30 mouse cellular contexts compared by ENCODE assay signal in genomic region chr3:138471066-138471465, GRCm38 (mm10). TPM values are rescaled to one million over a fixed set of nuclear protein-coding genes. Genes with fewer than 3 reads are reported as not detected.
DNase-seq lines count a peak whose midpoint lies in the region; ATAC-seq and TF ChIP-seq lines count a peak whose summit lies in the region.
"Had no signal": no experiment of that assay in that cellular context is flagged by ENCODE, and none has a peak within 500 bp of the region (broad histone marks: within the 10 kb centered on the region; RNA-seq: fewer than 3 reads in every experiment).

No protein-coding gene starts in this region.

- dilution Hi-C loops in CH12.LX (cut with MboI; ENCODE audit: extremely low pct_ligation_motif_present, extremely low pct_unique_long_range_greater_than_20kb, low sequenced_read_pairs), result no loop called here

- H3K4me3 ChIP-seq in kidney, embryonic 14.5 days (ENCODE audit: low read length), result no peak overlapping the region
- no peak overlapping the region for H3K4me3 ChIP-seq in kidney, embryonic 16.5 days (ENCODE audit: low read length)
- no peak overlapping the region for H3K4me3 ChIP-seq in CH12.LX (replicated peaks in 1 of 3; ENCODE audit: low read depth in 2 of 3, low read length in 2 of 3, poor library complexity in 1 of 3)
- H3K4me3 ChIP-seq in forebrain, embryonic 12.5 days (replicated peaks), result no peak overlapping the region
- H3K4me3 ChIP-seq: embryonic facial prominence, embryonic 13.5 days; embryonic facial prominence, embryonic 15.5 days; erythroblast, embryonic 14.5 days; forebrain, embryonic 10.5 days; forebrain, embryonic 13.5 days; forebrain, embryonic 15.5 days had no signal

- WGBS in kidney, embryonic 14.5 days, result 55% methylated on average over 3 of the region's 3 CpGs
- WGBS in kidney, embryonic 16.5 days, result 47% methylated on average over 3 of the region's 3 CpGs
- 93% methylated on average over 3 of the region's 3 CpGs for WGBS in forebrain, embryonic 12.5 days

- no peak for TF ChIP-seq RAD21 in CH12.LX (IDR thresholded peaks at IDR 0.05; ENCODE audit: low read depth, low read length)

- H3K9ac ChIP-seq in kidney, embryonic 14.5 days (ENCODE audit: low read depth, low read length), result no peak overlapping the region
- no peak overlapping the region for H3K9ac ChIP-seq in kidney, embryonic 16.5 days (replicated peaks; ENCODE audit: low read length)
- H3K9ac ChIP-seq in CH12.LX (ENCODE audit: insufficient read depth, low read depth), result no peak overlapping the region
- no peak overlapping the region for H3K9ac ChIP-seq in forebrain, embryonic 12.5 days
- H3K9ac ChIP-seq: embryonic facial prominence, embryonic 13.5 days; embryonic facial prominence, embryonic 15.5 days; forebrain, embryonic 13.5 days; forebrain, embryonic 15.5 days; forebrain, postnatal 0 days had no signal

- H3K4me2 ChIP-seq in kidney, embryonic 14.5 days (replicated peaks; ENCODE audit: low read depth, low read length), result no peak overlapping the region
- H3K4me2 ChIP-seq in kidney, embryonic 16.5 days (replicated peaks; ENCODE audit: low read depth, low read length), result no peak overlapping the region
- no peak overlapping the region for H3K4me2 ChIP-seq in CH12.LX (ENCODE audit: insufficient read depth, low read depth, poor library complexity, severe bottlenecking)
- no peak overlapping the region for H3K4me2 ChIP-seq in forebrain, embryonic 12.5 days
- H3K4me2 ChIP-seq: embryonic facial prominence, embryonic 13.5 days; embryonic facial prominence, embryonic 15.5 days; forebrain, embryonic 13.5 days; forebrain, embryonic 15.5 days had no signal

- peaks cover 60% of the 10 kb centered on the region for H3K36me3 ChIP-seq in kidney, embryonic 14.5 days (ENCODE audit: control insufficient read depth, insufficient read depth, low read length)
- H3K36me3 ChIP-seq in kidney, embryonic 16.5 days (ENCODE audit: insufficient read depth, low read length), result peaks cover 45% of the 10 kb centered on the region
- peaks cover 62 to 95% of the 10 kb centered on the region in 2 experiments for H3K36me3 ChIP-seq in CH12.LX (replicated peaks in 1 of 2; ENCODE audit: control insufficient read depth in 1 of 2, insufficient read depth in 1 of 2, low read length in 1 of 2)
- peaks cover 67% of the 10 kb centered on the region for H3K36me3 ChIP-seq in forebrain, embryonic 12.5 days (replicated peaks)

- H3K9me3 ChIP-seq in kidney, embryonic 14.5 days (ENCODE audit: control insufficient read depth, low read length), result no peaks in the 10 kb centered on the region
- H3K9me3 ChIP-seq in kidney, embryonic 16.5 days (ENCODE audit: low read length), result no peaks in the 10 kb centered on the region
- H3K9me3 ChIP-seq in CH12.LX (replicated peaks; ENCODE audit: low read length), result no peaks in the 10 kb centered on the region
- no peaks in the 10 kb centered on the region for H3K9me3 ChIP-seq in forebrain, embryonic 12.5 days
- H3K9me3 ChIP-seq: embryonic facial prominence, embryonic 13.5 days; embryonic facial prominence, embryonic 15.5 days; forebrain, embryonic 10.5 days; forebrain, embryonic 13.5 days; forebrain, embryonic 15.5 days had no signal

- no peaks in the 10 kb centered on the region for H3K27me3 ChIP-seq in kidney, embryonic 14.5 days (ENCODE audit: control insufficient read depth, insufficient read depth, low read length)
- no peaks in the 10 kb centered on the region for H3K27me3 ChIP-seq in kidney, embryonic 16.5 days (ENCODE audit: insufficient read depth, low read length)
- no peaks in the 10 kb centered on the region for H3K27me3 ChIP-seq in CH12.LX (replicated peaks)
- no peaks in the 10 kb centered on the region for H3K27me3 ChIP-seq in forebrain, embryonic 12.5 days
- H3K27me3 ChIP-seq: embryonic facial prominence, embryonic 13.5 days; embryonic facial prominence, embryonic 15.5 days; forebrain, embryonic 13.5 days; forebrain, embryonic 15.5 days had no signal

- in situ Hi-C loops in CH12.LX (cut with MboI; ENCODE audit: low pct_ligation_motif_present, low pct_unique_long_range_greater_than_20kb, low sequenced_read_pairs), result no loop called here

- no peak overlapping the region for H3K27ac ChIP-seq in kidney, embryonic 14.5 days (ENCODE audit: low read depth, low read length)
- no peak overlapping the region for H3K27ac ChIP-seq in kidney, embryonic 16.5 days (ENCODE audit: low read length)
- no peak overlapping the region for H3K27ac ChIP-seq in CH12.LX (ENCODE audit: insufficient read depth, low read depth)
- H3K27ac ChIP-seq in forebrain, embryonic 12.5 days, result no peak overlapping the region
- H3K27ac ChIP-seq: embryonic facial prominence, embryonic 13.5 days; embryonic facial prominence, embryonic 15.5 days; forebrain, embryonic 10.5 days; forebrain, embryonic 13.5 days; forebrain, embryonic 15.5 days had no signal

- H3K4me1 ChIP-seq in kidney, embryonic 14.5 days (ENCODE audit: control insufficient read depth, insufficient read depth, low read length), result no peaks in the 10 kb centered on the region
- H3K4me1 ChIP-seq in kidney, embryonic 16.5 days (ENCODE audit: insufficient read depth, low read length), result 0 out of 2 replicates have a peak, but pooled peaks cover 4% of the 10 kb centered on the region
- H3K4me1 ChIP-seq in CH12.LX (ENCODE audit: control insufficient read depth in 1 of 2, insufficient read depth in 2 of 2), result peaks cover 0 to 8% of the 10 kb centered on the region in 2 experiments; a peak in 1 of 4 replicates
- H3K4me1 ChIP-seq in forebrain, embryonic 12.5 days, result no peaks in the 10 kb centered on the region
- H3K4me1 ChIP-seq: embryonic facial prominence, embryonic 13.5 days; embryonic facial prominence, embryonic 15.5 days; forebrain, embryonic 10.5 days; forebrain, embryonic 13.5 days; forebrain, embryonic 15.5 days had no signal

- H3K79me2 ChIP-seq in CH12.LX (replicated peaks; ENCODE audit: control insufficient read depth, extremely low read depth, insufficient read depth, poor library complexity, severe bottlenecking), result peaks cover 11% of the 10 kb centered on the region

- TF ChIP-seq EP300 in CH12.LX (IDR thresholded peaks at IDR 0.05; ENCODE audit: low read length), result no peak

- TF ChIP-seq CTCF in CH12.LX (conservative IDR thresholded peaks at IDR 0.05 in 1 of 2, IDR thresholded peaks at IDR 0.05 in 1 of 2; ENCODE audit: low read depth in 2 of 2, low read length in 2 of 2), result no peak

- no peak for DNase-seq in kidney, adult 9 months
- no peak for DNase-seq in kidney, postnatal 4 days
- DNase-seq in 3T3-L1 (ENCODE audit: low read depth, low spot score) (peak; percentile 62), CH12.LX (ENCODE audit: extremely low read depth) (peak; percentile 42)
- DNase-seq: adrenal gland, adult 2 months; adrenal gland, postnatal 10 days; adrenal gland, postnatal 25 days; B cell, adult 2 months; cerebellum, adult 11 months; cerebellum, adult 18-20 months; cerebellum, adult 8-10 months; cerebellum, adult 9-11 months; cerebellum, postnatal 14 days; cerebellum, postnatal 36 days; embryo, embryonic 11 days; forebrain, postnatal 0 days had no signal

- peak; percentile 75 for ATAC-seq in kidney, embryonic 14.5 days (ENCODE audit: low FRiP score, low TSS enrichment)
- ATAC-seq in kidney, embryonic 16.5 days (ENCODE audit: low FRiP score, low TSS enrichment), result peak; percentile 82
- no peak for ATAC-seq in forebrain, embryonic 12.5 days (ENCODE audit: low FRiP score)
- ATAC-seq: CD4-positive, CD25-positive, alpha-beta regulatory T cell, adult 4 months; forebrain, embryonic 13.5 days; forebrain, embryonic 15.5 days; forebrain, postnatal 0 days had no signal

- peak; percentile 21; the same call in 1 of the 2 replicates for TF ChIP-seq POLR2A in CH12.LX (IDR thresholded peaks at IDR 0.05; ENCODE audit: low read depth, low read length)

TF ChIP-seq in CH12.LX, 34 proteins besides CTCF, POLR2A, EP300 and RAD21 (continues in another document):
- TF ChIP-seq ETS1 (conservative IDR thresholded peaks at IDR 0.05; ENCODE audit: low read depth, low read length) (no peak), PAX5 (IDR thresholded peaks at IDR 0.05; ENCODE audit: low read length) (no peak), E2F4 (IDR thresholded peaks at IDR 0.05; ENCODE audit: insufficient replicate concordance, low read depth, low read length) (no peak), ZNF384 (IDR thresholded peaks at IDR 0.05; ENCODE audit: low read depth, low read length) (no peak), SMC3 (IDR thresholded peaks at IDR 0.05; ENCODE audit: low read depth, low read length) (no peak), MYC (IDR thresholded peaks at IDR 0.05; ENCODE audit: low read depth, low read length) (no peak), ELF1 (IDR thresholded peaks at IDR 0.05; ENCODE audit: low read depth, low read length) (no peak)

RNA-seq across cellular contexts. Expression of gene Metap1, which starts 18.2 kb away (rescaled TPM):
- polyA plus RNA-seq in kidney, embryonic 14.5 days (2014; fragmentation: Nextera tagmentation; extraction: Ambion mirVana), result 35.3 and 54.0 TPM in 2 replicates
- 50.7 and 52.1 TPM in 2 replicates for polyA plus RNA-seq in kidney, embryonic 16.5 days (2015; fragmentation: Nextera tagmentation; extraction: Ambion mirVana)
- 77.9 and 97.6 TPM in 2 replicates for total RNA-seq in CH12.LX (2012; rRNA removed)
- 163 and 183 TPM in 2 replicates for total RNA-seq in CH12.LX (2014; rRNA removed)
- 143 and 154 TPM in 2 replicates for polyA plus RNA-seq in CH12.LX (2012; ENCODE audit: insufficient read length, low read depth)
- polyA plus RNA-seq in forebrain, embryonic 12.5 days (2016; fragmentation: Nextera tagmentation; extraction: Ambion mirVana), result 43.8 and 47.0 TPM in 2 replicates

RNA-seq across cellular contexts. Expression of gene Adh5, which starts 28.2 kb away (rescaled TPM):
- 256 and 266 TPM in 2 replicates for polyA plus RNA-seq in kidney, embryonic 14.5 days (2014; fragmentation: Nextera tagmentation; extraction: Ambion mirVana)
- 258 and 276 TPM in 2 replicates for polyA plus RNA-seq in kidney, embryonic 16.5 days (2015; fragmentation: Nextera tagmentation; extraction: Ambion mirVana)
- total RNA-seq in CH12.LX (2012; rRNA removed) (384 TPM in 2 replicates), CH12.LX (2014; rRNA removed) (468 and 489 TPM in 2 replicates)
- polyA plus RNA-seq in CH12.LX (2012; ENCODE audit: insufficient read length, low read depth), result 487 and 508 TPM in 2 replicates
- polyA plus RNA-seq in forebrain, embryonic 12.5 days (2016; fragmentation: Nextera tagmentation; extraction: Ambion mirVana), result 248 and 263 TPM in 2 replicates

RNA-seq across cellular contexts. Expression of gene Eif4e, which starts 54.9 kb away (rescaled TPM):
- polyA plus RNA-seq in kidney, embryonic 14.5 days (2014; fragmentation: Nextera tagmentation; extraction: Ambion mirVana), result 417 and 426 TPM in 2 replicates
- 381 and 401 TPM in 2 replicates for polyA plus RNA-seq in kidney, embryonic 16.5 days (2015; fragmentation: Nextera tagmentation; extraction: Ambion mirVana)
- total RNA-seq in CH12.LX (2012; rRNA removed) (490 and 629 TPM in 2 replicates), CH12.LX (2014; rRNA removed) (590 and 677 TPM in 2 replicates)
- polyA plus RNA-seq in CH12.LX (2012; ENCODE audit: insufficient read length, low read depth), result 850 and 889 TPM in 2 replicates
- 353 and 402 TPM in 2 replicates for polyA plus RNA-seq in forebrain, embryonic 12.5 days (2016; fragmentation: Nextera tagmentation; extraction: Ambion mirVana)

RNA-seq across cellular contexts. Expression of gene Adh4, which starts 55.8 kb away (rescaled TPM):
- not detected in 2 replicates for polyA plus RNA-seq in kidney, embryonic 14.5 days (2014; fragmentation: Nextera tagmentation; extraction: Ambion mirVana)
- not detected in 2 replicates for polyA plus RNA-seq in kidney, embryonic 16.5 days (2015; fragmentation: Nextera tagmentation; extraction: Ambion mirVana)
- total RNA-seq in CH12.LX (2012; rRNA removed), result 0.21 and 0.25 TPM in 2 replicates
- total RNA-seq in CH12.LX (2014; rRNA removed), result not detected in 2 replicates
- not detected in 2 replicates for polyA plus RNA-seq in CH12.LX (2012; ENCODE audit: insufficient read length, low read depth)
- not detected in 2 replicates for polyA plus RNA-seq in forebrain, embryonic 12.5 days (2016; fragmentation: Nextera tagmentation; extraction: Ambion mirVana)
- total RNA-seq: common myeloid progenitor, adult 5-6 weeks; forebrain, postnatal 0 days; MEL had no signal
- polyA plus RNA-seq: brain, embryonic 14.5 days; CD4-positive, CD25-positive, alpha-beta regulatory T cell, adult 4 months; embryonic facial prominence, embryonic 11.5 days; embryonic facial prominence, embryonic 13.5 days; embryonic facial prominence, embryonic 15.5 days; erythroblast, embryonic 14.5 days; forebrain, embryonic 10.5 days; forebrain, embryonic 13.5 days; forebrain, embryonic 15.5 days; forebrain, postnatal 0 days had no signal

Comparison
In these comparisons a context has a peak if more than half of its experiments do, and no peak if none do; other contexts are left out.
1. DNase-seq: peak in 3T3-L1 (single experiment) and CH12.LX (single experiment); none in kidney, adult 9 months (single experiment) and kidney, postnatal 4 days (0 of 2).